Mouse (Mus musculus): Measurements from ENCODE around the gene Rpl21. TPM values are rescaled to one million over a fixed set of nuclear protein-coding genes. Genes with fewer than 3 reads are reported as not detected.

The Rpl21 gene
- polyA plus RNA-seq, 1 experiment from 2014 or later, result 596 TPM

DNA sequence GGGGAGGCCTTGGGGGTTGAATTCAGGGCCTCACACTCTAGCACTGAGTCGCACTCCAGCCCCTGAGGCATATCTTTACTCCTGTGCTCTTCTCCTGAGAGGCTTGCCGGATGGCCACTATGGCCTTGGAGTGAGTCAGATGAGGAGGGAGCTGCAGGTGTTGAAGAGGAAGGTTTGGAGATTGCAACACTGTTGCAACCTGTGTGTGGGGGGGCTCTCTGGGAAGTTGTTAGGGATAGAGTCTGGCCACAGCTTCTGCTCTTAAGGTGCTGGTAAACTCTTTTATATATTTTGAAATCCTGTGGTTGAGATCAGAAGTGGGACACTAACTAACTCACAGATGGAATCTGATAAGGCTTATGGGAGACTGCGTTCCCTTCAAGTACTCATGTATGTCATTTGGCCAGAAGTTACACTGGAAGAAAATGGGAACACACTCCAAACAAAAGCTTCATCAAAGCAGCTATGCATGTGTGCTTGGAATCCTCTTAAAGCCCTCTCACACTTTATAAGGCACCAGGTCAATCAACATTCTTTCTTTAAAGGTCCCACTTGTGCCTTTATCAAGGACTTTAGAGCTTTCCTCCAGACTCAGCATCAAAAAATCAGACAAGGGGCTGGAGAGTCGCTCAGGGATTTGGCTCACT, 16.4 kb downstream of the Rpl21 start:
- no peak for ATAC-seq (ENCODE audit: insufficient number of reproducible peaks, low FRiP score, low TSS enrichment, low read depth)

DNA sequence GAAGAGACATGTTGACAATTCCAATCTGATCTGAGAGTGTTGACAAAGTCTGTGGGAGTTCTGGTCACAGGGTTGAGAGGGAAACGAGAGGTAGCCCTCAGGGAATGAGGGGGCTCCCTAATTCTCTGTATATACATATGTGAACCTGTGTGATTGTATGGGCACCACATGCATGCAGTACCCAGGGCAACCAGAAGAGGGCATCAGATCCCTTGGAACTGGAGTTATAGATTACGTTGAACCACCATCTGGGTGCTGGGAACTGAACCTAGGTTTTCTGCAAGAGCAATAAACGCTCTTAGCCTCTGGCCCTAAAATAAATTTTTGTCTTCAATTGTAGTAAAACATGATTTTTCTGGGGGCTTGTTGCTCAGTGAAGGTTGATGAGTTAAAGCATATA, 23.4 kb downstream of the Rpl21 start:
- peaks cover 4% of the 10 kb centered on the region; the same call in 1 of the 2 replicates for H3K9me3 ChIP-seq (ENCODE audit: control insufficient read depth, low read length)
- no peak overlapping the region for H3K4me3 ChIP-seq (ENCODE audit: low read depth, low read length)
- no peak overlapping the region for H3K27ac ChIP-seq (replicated peaks; ENCODE audit: low read depth, low read length)
- DNase-seq (ENCODE audit: low spot score) (no peak), ATAC-seq (ENCODE audit: insufficient number of reproducible peaks, low FRiP score, low TSS enrichment, low read depth) (no peak)
- 89% methylated on average over 3 of the region's 3 CpGs for WGBS
- no peaks in the 10 kb centered on the region for H3K4me1 ChIP-seq (ENCODE audit: control insufficient read depth, insufficient read depth, low read length)
- H3K9ac ChIP-seq (ENCODE audit: low read length), result no peak overlapping the region
- H3K4me2 ChIP-seq (ENCODE audit: low read depth, severe bottlenecking), result no peak overlapping the region
- H3K36me3 ChIP-seq (ENCODE audit: control insufficient read depth, insufficient read depth, low read length), result no peaks in the 10 kb centered on the region
- no peaks in the 10 kb centered on the region for H3K27me3 ChIP-seq (ENCODE audit: control insufficient read depth, insufficient read depth, low read length)

More for the DNA sequence above, 16.4 kb downstream of the Rpl21 start:
- Histone ChIP-seq H3K9me3 (ENCODE audit: control insufficient read depth, low read length) (no peaks in the 10 kb centered on the region), H3K27me3 (ENCODE audit: control insufficient read depth, insufficient read depth, low read length) (no peaks in the 10 kb centered on the region), H3K4me2 (ENCODE audit: low read depth, severe bottlenecking) (no peak overlapping the region), H3K4me3 (ENCODE audit: low read depth, low read length) (no peak overlapping the region), H3K36me3 (ENCODE audit: control insufficient read depth, insufficient read depth, low read length) (no peaks in the 10 kb centered on the region), H3K27ac (replicated peaks; ENCODE audit: low read depth, low read length) (no peak overlapping the region), H3K9ac (ENCODE audit: low read length) (no peak overlapping the region), H3K4me1 (ENCODE audit: control insufficient read depth, insufficient read depth, low read length) (no peaks in the 10 kb centered on the region)
- no peak for DNase-seq (ENCODE audit: low spot score)
- 89% methylated on average over 4 of the region's 4 CpGs for WGBS

DNA sequence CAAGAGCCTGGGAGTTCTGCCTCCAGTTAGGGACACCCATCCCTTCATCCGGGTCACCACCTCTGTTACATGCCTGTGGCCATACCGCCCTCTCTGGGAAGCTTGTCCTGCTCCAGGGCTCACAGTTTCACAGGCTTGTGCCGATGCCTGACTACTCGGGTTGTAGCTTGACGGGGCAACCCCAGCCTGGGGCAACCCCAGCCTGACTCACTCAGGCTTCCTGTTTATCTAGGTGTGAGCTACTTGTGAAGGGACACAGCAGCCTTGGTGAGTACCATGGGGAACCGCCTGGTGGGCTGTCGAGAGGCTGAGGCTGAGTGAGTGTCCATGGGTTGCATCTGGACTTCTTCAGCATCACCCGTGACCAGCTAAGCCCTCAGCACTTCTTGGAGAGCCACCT, 24.9 kb downstream of the Rpl21 start:
- H3K9me3 ChIP-seq (ENCODE audit: control insufficient read depth, low read length), result peaks cover 4% of the 10 kb centered on the region; the same call in 1 of the 2 replicates
- DNase-seq (ENCODE audit: low spot score) (no peak), ATAC-seq (ENCODE audit: insufficient number of reproducible peaks, low FRiP score, low TSS enrichment, low read depth) (no peak)
- H3K36me3 ChIP-seq (ENCODE audit: control insufficient read depth, insufficient read depth, low read length), result no peaks in the 10 kb centered on the region
- no peak overlapping the region for H3K4me3 ChIP-seq (ENCODE audit: low read depth, low read length)
- H3K4me1 ChIP-seq (ENCODE audit: control insufficient read depth, insufficient read depth, low read length), result no peaks in the 10 kb centered on the region
- H3K4me2 ChIP-seq (ENCODE audit: low read depth, severe bottlenecking), result no peak overlapping the region
- H3K9ac ChIP-seq (ENCODE audit: low read length), result no peak overlapping the region
- no peaks in the 10 kb centered on the region for H3K27me3 ChIP-seq (ENCODE audit: control insufficient read depth, insufficient read depth, low read length)
- no peak overlapping the region for H3K27ac ChIP-seq (replicated peaks; ENCODE audit: low read depth, low read length)
- 80% methylated on average over 8 of the region's 8 CpGs for WGBS

DNA sequence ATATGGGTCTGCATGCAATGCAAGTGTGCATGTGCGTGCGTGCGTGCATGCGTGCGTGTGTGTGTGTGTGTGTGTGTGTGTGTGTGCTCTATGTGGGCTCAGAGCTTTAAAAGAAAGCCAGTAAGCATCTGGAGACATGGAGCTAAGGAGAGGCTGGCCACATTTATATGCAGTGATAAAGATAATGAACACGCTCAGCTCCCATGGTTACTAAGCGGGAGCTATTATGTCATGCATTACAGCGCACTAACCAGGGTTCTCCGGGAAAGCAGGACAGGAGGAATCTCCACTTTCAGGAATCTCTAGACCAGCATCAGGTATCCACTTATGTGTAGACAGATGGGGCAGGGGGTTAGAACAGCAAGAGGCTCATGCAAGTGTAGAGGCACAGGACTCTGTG, 26.1 kb downstream of the Rpl21 start:
- ATAC-seq (ENCODE audit: insufficient number of reproducible peaks, low FRiP score, low TSS enrichment, low read depth), result no peak
- WGBS, result 93% methylated on average over 9 of the region's 9 CpGs
- DNase-seq (ENCODE audit: low spot score), result no peak
- H3K27ac ChIP-seq (replicated peaks; ENCODE audit: low read depth, low read length), result no peak overlapping the region
- no peak overlapping the region for H3K4me3 ChIP-seq (ENCODE audit: low read depth, low read length)
- no peak overlapping the region for H3K9ac ChIP-seq (ENCODE audit: low read length)
- no peaks in the 10 kb centered on the region for H3K4me1 ChIP-seq (ENCODE audit: control insufficient read depth, insufficient read depth, low read length)
- no peaks in the 10 kb centered on the region for H3K27me3 ChIP-seq (ENCODE audit: control insufficient read depth, insufficient read depth, low read length)
- H3K9me3 ChIP-seq (ENCODE audit: control insufficient read depth, low read length), result peaks cover 4% of the 10 kb centered on the region; the same call in 1 of the 2 replicates
- no peaks in the 10 kb centered on the region for H3K36me3 ChIP-seq (ENCODE audit: control insufficient read depth, insufficient read depth, low read length)
- no peak overlapping the region for H3K4me2 ChIP-seq (ENCODE audit: low read depth, severe bottlenecking)

DNA sequence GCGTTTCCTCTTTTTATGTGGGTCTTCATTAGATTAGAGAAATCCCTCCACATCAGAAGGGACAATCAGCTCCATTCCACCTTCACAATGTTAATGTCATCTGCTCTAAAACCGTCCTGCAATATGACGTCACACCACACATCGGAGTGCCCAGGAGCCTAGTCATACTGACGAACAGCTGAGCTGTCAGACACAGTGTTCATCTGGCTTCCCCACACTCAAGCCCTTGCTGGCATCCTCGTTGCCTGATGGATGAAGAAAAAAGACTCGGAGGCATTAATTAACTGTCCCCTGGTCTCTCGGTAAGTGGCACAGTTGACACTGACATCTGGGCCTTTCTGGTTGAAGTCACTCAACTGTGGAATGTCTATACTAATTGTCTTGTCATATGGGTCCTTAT, 26.6 kb downstream of the Rpl21 start:
- peaks cover 4% of the 10 kb centered on the region; the same call in 1 of the 2 replicates for H3K9me3 ChIP-seq (ENCODE audit: control insufficient read depth, low read length)

DNA sequence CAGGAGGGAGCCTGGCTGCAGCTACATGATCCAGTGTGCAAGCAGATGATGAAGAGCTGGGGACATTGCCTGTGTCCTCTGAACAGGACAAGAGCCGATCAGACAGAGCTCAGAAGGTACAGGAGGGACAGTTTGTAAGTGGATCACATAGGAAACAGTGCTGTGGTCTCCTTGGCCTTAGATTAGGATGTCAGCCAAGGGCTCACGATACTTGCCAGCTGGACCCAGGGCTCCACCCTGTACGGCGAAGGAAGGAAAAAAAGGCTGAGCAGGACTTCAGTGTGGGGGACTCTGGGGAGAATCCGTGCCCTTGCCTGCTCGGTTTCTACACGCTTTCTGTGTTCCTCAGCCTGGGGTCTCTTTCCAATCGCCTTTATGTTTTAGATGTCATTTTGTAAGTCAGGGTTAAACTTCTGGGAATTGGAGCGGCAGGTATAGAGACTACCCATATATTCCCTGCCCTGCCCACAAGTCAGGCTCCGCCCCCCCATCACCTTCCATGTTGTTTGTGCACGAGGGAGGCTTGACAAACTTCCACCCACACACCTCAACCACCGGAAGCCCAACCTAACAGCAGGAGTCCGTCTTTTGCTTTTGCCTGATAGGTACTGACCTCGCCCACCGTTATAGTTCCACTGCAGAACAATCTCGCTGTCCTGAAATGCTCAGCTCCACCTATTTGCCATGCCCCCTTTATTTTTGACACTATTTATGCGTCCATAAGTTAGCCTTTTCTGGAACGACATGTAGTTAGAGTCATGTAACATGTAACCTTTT, 27.7 kb downstream of the Rpl21 start:
- Histone ChIP-seq H3K27me3 (ENCODE audit: control insufficient read depth, insufficient read depth, low read length) (no peaks in the 10 kb centered on the region), H3K4me1 (ENCODE audit: control insufficient read depth, insufficient read depth, low read length) (no peaks in the 10 kb centered on the region), H3K9ac (ENCODE audit: low read length) (no peak overlapping the region), H3K9me3 (ENCODE audit: control insufficient read depth, low read length) (peaks cover 4% of the 10 kb centered on the region; the same call in 1 of the 2 replicates), H3K4me2 (ENCODE audit: low read depth, severe bottlenecking) (no peak overlapping the region), H3K27ac (replicated peaks; ENCODE audit: low read depth, low read length) (no peak overlapping the region), H3K4me3 (ENCODE audit: low read depth, low read length) (no peak overlapping the region), H3K36me3 (ENCODE audit: control insufficient read depth, insufficient read depth, low read length) (no peaks in the 10 kb centered on the region)
- DNase-seq (ENCODE audit: low spot score) (no peak), ATAC-seq (ENCODE audit: insufficient number of reproducible peaks, low FRiP score, low TSS enrichment, low read depth) (no peak)
- whole genome bisulfite sequencing, result 81% methylated on average over 18 of the region's 18 CpGs

More for the DNA sequence above, 26.6 kb downstream of the Rpl21 start:
- no peaks in the 10 kb centered on the region for H3K27me3 ChIP-seq (ENCODE audit: control insufficient read depth, insufficient read depth, low read length)
- ATAC-seq (ENCODE audit: insufficient number of reproducible peaks, low FRiP score, low TSS enrichment, low read depth), result no peak
- no peak overlapping the region for H3K9ac ChIP-seq (ENCODE audit: low read length)
- no peak for DNase-seq (ENCODE audit: low spot score)
- 79% methylated on average over 8 of the region's 8 CpGs for WGBS
- H3K4me2 ChIP-seq (ENCODE audit: low read depth, severe bottlenecking), result no peak overlapping the region
- no peaks in the 10 kb centered on the region for H3K36me3 ChIP-seq (ENCODE audit: control insufficient read depth, insufficient read depth, low read length)
- no peaks in the 10 kb centered on the region for H3K4me1 ChIP-seq (ENCODE audit: control insufficient read depth, insufficient read depth, low read length)
- no peak overlapping the region for H3K27ac ChIP-seq (replicated peaks; ENCODE audit: low read depth, low read length)
- H3K4me3 ChIP-seq (ENCODE audit: low read depth, low read length), result no peak overlapping the region

DNA sequence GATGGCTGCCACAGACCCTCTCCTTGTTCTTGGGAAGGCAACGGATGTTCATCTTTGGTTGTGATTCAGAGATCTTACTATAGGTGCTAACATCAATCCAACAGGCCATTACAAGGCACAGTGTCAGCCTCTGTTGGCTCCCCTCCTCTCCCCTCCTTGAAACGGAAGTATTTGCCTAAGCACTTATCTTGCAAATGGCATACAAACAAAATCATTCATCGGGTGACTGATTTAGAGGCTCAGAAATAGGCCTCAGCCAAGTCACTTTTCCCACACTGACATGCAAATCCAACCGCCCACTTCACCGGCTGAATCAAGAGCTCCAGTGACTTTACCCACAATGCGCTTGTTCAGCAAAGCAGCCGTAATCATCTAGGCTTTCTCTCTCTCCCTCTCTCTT, 28.9 kb downstream of the Rpl21 start:
- H3K9me3 ChIP-seq (ENCODE audit: control insufficient read depth, low read length), result no peaks in the 10 kb centered on the region
- H3K27me3 ChIP-seq (ENCODE audit: control insufficient read depth, insufficient read depth, low read length), result no peaks in the 10 kb centered on the region
- ATAC-seq (ENCODE audit: insufficient number of reproducible peaks, low FRiP score, low TSS enrichment, low read depth), result no peak
- H3K36me3 ChIP-seq (ENCODE audit: control insufficient read depth, insufficient read depth, low read length), result no peaks in the 10 kb centered on the region
- H3K27ac ChIP-seq (replicated peaks; ENCODE audit: low read depth, low read length), result no peak overlapping the region
- no peak overlapping the region for H3K4me3 ChIP-seq (ENCODE audit: low read depth, low read length)
- 64% methylated on average over 7 of the region's 7 CpGs for WGBS
- H3K9ac ChIP-seq (ENCODE audit: low read length), result no peak overlapping the region
- DNase-seq (ENCODE audit: low spot score), result no peak
- no peak overlapping the region for H3K4me2 ChIP-seq (ENCODE audit: low read depth, severe bottlenecking)
- no peaks in the 10 kb centered on the region for H3K4me1 ChIP-seq (ENCODE audit: control insufficient read depth, insufficient read depth, low read length)

DNA sequence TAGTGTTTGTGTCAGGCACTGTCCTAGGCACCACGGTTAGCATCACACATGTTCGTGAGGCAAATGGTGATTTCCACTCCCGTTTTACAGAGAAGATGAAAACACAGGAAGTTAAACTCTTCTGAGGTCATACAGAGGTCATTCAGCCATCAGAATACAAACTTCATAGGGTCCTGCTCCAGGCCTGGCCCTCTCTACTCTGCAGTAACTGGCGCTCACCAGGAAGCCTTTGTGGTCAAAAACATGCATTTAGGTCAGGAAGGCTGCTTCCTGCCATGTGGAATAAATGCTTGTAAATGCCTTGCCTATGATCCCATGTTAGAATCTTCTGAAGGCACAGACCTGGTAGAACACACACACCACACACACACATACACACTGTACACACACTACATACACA, 32.8 kb downstream of the Rpl21 start:
- 68% methylated on average over 4 of the region's 4 CpGs for WGBS
- H3K4me3 ChIP-seq (ENCODE audit: low read depth, low read length), result no peak overlapping the region
- ATAC-seq (ENCODE audit: insufficient number of reproducible peaks, low FRiP score, low TSS enrichment, low read depth) (no peak), DNase-seq (ENCODE audit: low spot score) (no peak)
- H3K4me1 ChIP-seq (ENCODE audit: control insufficient read depth, insufficient read depth, low read length), result no peaks in the 10 kb centered on the region
- no peak overlapping the region for H3K9ac ChIP-seq (ENCODE audit: low read length)
- H3K27me3 ChIP-seq (ENCODE audit: control insufficient read depth, insufficient read depth, low read length), result no peaks in the 10 kb centered on the region
- no peak overlapping the region for H3K4me2 ChIP-seq (ENCODE audit: low read depth, severe bottlenecking)
- H3K27ac ChIP-seq (replicated peaks; ENCODE audit: low read depth, low read length), result no peak overlapping the region
- H3K9me3 ChIP-seq (ENCODE audit: control insufficient read depth, low read length), result no peaks in the 10 kb centered on the region
- no peaks in the 10 kb centered on the region for H3K36me3 ChIP-seq (ENCODE audit: control insufficient read depth, insufficient read depth, low read length)
